Mouse (Mus musculus): Measurements from ENCODE around the gene Defb25.

The Defb25 gene

GRCm38 (mm10) chr2:152573484-152573883 lies 49.4 kb downstream of the Defb25 start:
- DNase-seq (ENCODE audit: low read depth, low spot score), result no peak
